Mouse (Mus musculus) ES-E14 (cell line): Measurements from ENCODE around the gene Pcdh9. TPM values are rescaled to one million over a fixed set of nuclear protein-coding genes. Genes with fewer than 3 reads are reported as not detected.

ENCODE experiments used
- DNase-seq: peaks from one replicate; pipeline ENCODE4 v3.0.0-alpha.2; 2013; ENCODE audit warnings: low read depth, low spot score
- H3K27ac ChIP-seq: 2 replicates; pipeline ENCODE4 v1.5.1; 2012; ENCODE audit warnings: low read depth, mild to moderate bottlenecking, low read length, moderate library complexity, mixed read lengths; ENCODE audit not compliant: poor library complexity, insufficient read depth, severe bottlenecking
- H3K36me3 ChIP-seq: 2 replicates; pipeline ENCODE4 v1.6.1; 2012; ENCODE audit warnings: mild to moderate bottlenecking, low read length, moderate library complexity, mixed read lengths; ENCODE audit not compliant: control insufficient read depth, poor library complexity, insufficient read depth, severe bottlenecking
- H3K4me1 ChIP-seq, 2 experiments: fragments of 150-350 bp in 1 of 2; sonication (generic) in 1 of 2; 2 replicates each; pipeline ENCODE4 v1.6.1; 2012; ENCODE audit warnings: low read length in 2 of 2, mild to moderate bottlenecking in 1 of 2, mixed read lengths in 1 of 2; ENCODE audit not compliant: control insufficient read depth in 2 of 2, insufficient read depth in 2 of 2, poor library complexity in 1 of 2
- H3K4me3 ChIP-seq, 2 experiments: fragments of 150-350 bp in 1 of 2; sonication (generic) in 1 of 2; 2 replicates each; pipeline ENCODE4 v1.5.1; 2012; ENCODE audit warnings: low read length in 2 of 2, low read depth in 1 of 2, mild to moderate bottlenecking in 1 of 2, mixed read lengths in 1 of 2; ENCODE audit not compliant: insufficient read depth in 1 of 2, poor library complexity in 1 of 2, severe bottlenecking in 1 of 2
- H3K9ac ChIP-seq: 2 replicates; pipeline ENCODE4 v1.6.1; 2012; ENCODE audit warnings: low read depth, mild to moderate bottlenecking, low read length, mixed read lengths; ENCODE audit not compliant: poor library complexity, insufficient read depth, severe bottlenecking
- H3K9me3 ChIP-seq: fragments of 150-350 bp; sonication (generic); 2 replicates; pipeline ENCODE4 v1.6.1; 2012; ENCODE audit warnings: low read depth, mild to moderate bottlenecking, low read length; ENCODE audit not compliant: control insufficient read depth, insufficient read depth
- CHD2 ChIP-seq: IDR thresholded peaks from 2 replicates; pipeline ENCODE4 v1.6.1; 2014; ENCODE audit warnings: mild to moderate bottlenecking, low read depth, low read length, inconsistent platforms
- HCFC1 ChIP-seq: IDR thresholded peaks from 2 replicates; pipeline ENCODE4 v1.6.1; 2012; ENCODE audit warnings: low read length, inconsistent platforms, borderline replicate concordance; ENCODE audit not compliant: insufficient read depth
- MAFK ChIP-seq: IDR thresholded peaks from 2 replicates; pipeline ENCODE4 v1.6.1; 2014; ENCODE audit warnings: mild to moderate bottlenecking, low read depth, low read length, inconsistent platforms; ENCODE audit not compliant: insufficient read depth
- ZC3H11A ChIP-seq: IDR thresholded peaks from 2 replicates; pipeline ENCODE4 v1.6.1; 2012; ENCODE audit warnings: low read depth, mild to moderate bottlenecking, inconsistent platforms, low read length, borderline replicate concordance
- ZNF384 ChIP-seq: IDR thresholded peaks from 2 replicates; pipeline ENCODE4 v1.6.1; 2012; ENCODE audit warnings: low read depth, low read length, inconsistent platforms
- in situ Hi-C, 2 experiments: fragments of 600-800 bp; cut with MboI; formaldehyde crosslinking; loops; one replicate each; pipeline ENCODE4 v1.15.1; 2025; ENCODE audit warnings: low sequenced_read_pairs in 2 of 2, inconsistent platforms in 1 of 2; ENCODE audit not compliant: unreplicated experiment in 2 of 2
- total RNA-seq: library from RNA; depleted of rRNA; stranded (reverse); fragments of 300-350 nt; gene quantifications from 2 replicates; pipeline ENCODE4 v1.2.3, GENCODE M21; 2012

The Pcdh9 gene
- total RNA-seq, 1 experiment = 0.71 TPM

- no peak for DNase-seq
- H3K9ac ChIP-seq = no peak overlapping the region
- no peaks in the 10 kb centered on the region for H3K4me1 ChIP-seq
- no peaks in the 10 kb centered on the region for H3K36me3 ChIP-seq
- in situ Hi-C loops = no loop called here
- no peak overlapping the region for H3K4me3 ChIP-seq
- no peaks in the 10 kb centered on the region for H3K9me3 ChIP-seq
- no peak overlapping the region for H3K27ac ChIP-seq
- TF ChIP-seq ZNF384 (no peak), ZC3H11A (no peak; the same call in 1 of the 2 replicates), HCFC1 (no peak)
Observed at GRCm38 (mm10) chr14:93317393-93317792, 573.1 kb downstream of the Pcdh9 start.

- no peak for DNase-seq
- H3K36me3 ChIP-seq = no peaks in the 10 kb centered on the region
- no peaks in the 10 kb centered on the region for H3K9me3 ChIP-seq
- no peak overlapping the region for H3K9ac ChIP-seq
- no peaks in the 10 kb centered on the region for H3K4me1 ChIP-seq
- in situ Hi-C loops = no loop called here
- no peak overlapping the region for H3K4me3 ChIP-seq
- TF ChIP-seq CHD2 (no peak), ZNF384 (no peak), HCFC1 (no peak), ZC3H11A (no peak), MAFK (no peak)
- no peak overlapping the region for H3K27ac ChIP-seq
Observed at GRCm38 (mm10) chr14:93288361-93288760, 602.1 kb downstream of the Pcdh9 start.

GRCm38 (mm10) chr14:93287642-93288041, 602.8 kb downstream of the Pcdh9 start:
- peak; percentile 29 for DNase-seq
- in situ Hi-C loops = no loop called here
- Histone ChIP-seq H3K4me3 (no peak overlapping the region), H3K36me3 (no peaks in the 10 kb centered on the region), H3K9me3 (no peaks in the 10 kb centered on the region), H3K9ac (no peak overlapping the region), H3K27ac (no peak overlapping the region), H3K4me1 (no peaks in the 10 kb centered on the region)
- TF ChIP-seq ZNF384 = no peak
- TF ChIP-seq CHD2 = no peak
- TF ChIP-seq HCFC1 = no peak
- TF ChIP-seq ZC3H11A = no peak
- no peak for TF ChIP-seq MAFK

- no peaks in the 10 kb centered on the region for H3K36me3 ChIP-seq
- no peak for TF ChIP-seq ZC3H11A
- no peak for TF ChIP-seq HCFC1
- TF ChIP-seq MAFK = no peak
- DNase-seq = no peak
- H3K9me3 ChIP-seq = no peaks in the 10 kb centered on the region
- in situ Hi-C loops = no loop called here
- no peaks in the 10 kb centered on the region for H3K4me1 ChIP-seq
- no peak overlapping the region for H3K9ac ChIP-seq
- no peak overlapping the region for H3K27ac ChIP-seq
- H3K4me3 ChIP-seq = no peak overlapping the region
Observed at GRCm38 (mm10) chr14:93285136-93285535, 605.3 kb downstream of the Pcdh9 start.

GRCm38 (mm10) chr14:93284009-93284408, 606.5 kb downstream of the Pcdh9 start:
- H3K9ac ChIP-seq = no peak overlapping the region
- no peak for TF ChIP-seq MAFK
- no peak overlapping the region for H3K27ac ChIP-seq
- H3K9me3 ChIP-seq = no peaks in the 10 kb centered on the region
- H3K4me1 ChIP-seq = no peaks in the 10 kb centered on the region
- in situ Hi-C loops = no loop called here
- DNase-seq = no peak
- H3K4me3 ChIP-seq = no peak overlapping the region
- no peaks in the 10 kb centered on the region for H3K36me3 ChIP-seq
